Mouse (Mus musculus) liver, adult 2 months (tissue): ENCODE measurements at regions not wholly inside any gene's neighbourhood (a gene's known extent, or its start where the extent isn't known, plus 50 kb on each side); places are given as distances from the start of the nearest gene placed in this dataset.
A peak's percentile ranks its signal among the peaks of the same experiment; 100 is the strongest.

Experiments
- DNase-seq: peaks from one replicate; pipeline ENCODE4 v3.0.0-alpha.2; 2011; ENCODE audit warnings: low read depth, low spot score; ENCODE audit errors: extremely low read depth
- H3K27ac ChIP-seq: fragments of 200-500 bp; replicated peaks from 2 replicates; pipeline ENCODE4 v1.5.1; 2012; ENCODE audit warnings: low read depth, mild to moderate bottlenecking, control low read depth, inconsistent platforms, low read length; ENCODE audit not compliant: insufficient read depth
- H3K27me3 ChIP-seq: fragments of 200-500 bp; 2 replicates; pipeline ENCODE4 v1.6.1; 2012; ENCODE audit warnings: mild to moderate bottlenecking, moderate library complexity, low read length, inconsistent platforms; ENCODE audit not compliant: control insufficient read depth, insufficient read depth
- H3K36me3 ChIP-seq: fragments of 200-500 bp; 2 replicates; pipeline ENCODE4 v1.6.1; 2012; ENCODE audit warnings: low read length, inconsistent platforms; ENCODE audit not compliant: control insufficient read depth, insufficient read depth
- H3K4me1 ChIP-seq: fragments of 200-500 bp; 2 replicates; pipeline ENCODE4 v1.6.1; 2011; ENCODE audit warnings: low read length; ENCODE audit not compliant: control insufficient read depth, insufficient read depth
- H3K4me3 ChIP-seq: fragments of 200-500 bp; 2 replicates; pipeline ENCODE4 v1.5.1; 2011; ENCODE audit warnings: low read depth, mild to moderate bottlenecking, control low read depth, low read length, moderate library complexity; ENCODE audit not compliant: insufficient read depth
- H3K79me2 ChIP-seq: fragments of 200-500 bp; 2 replicates; pipeline ENCODE4 v1.6.1; 2012; ENCODE audit warnings: inconsistent platforms, mild to moderate bottlenecking, low read length, moderate library complexity; ENCODE audit not compliant: control insufficient read depth, insufficient read depth
- H3K9ac ChIP-seq: fragments of 200-500 bp; 2 replicates; pipeline ENCODE4 v1.6.1; 2012; ENCODE audit warnings: low read depth, mild to moderate bottlenecking, control low read depth, inconsistent platforms, low read length
- CTCF ChIP-seq: fragments of 200-500 bp; IDR thresholded peaks from 2 replicates; pipeline ENCODE4 v1.5.1; 2011; ENCODE audit warnings: low read depth, low read length, control low read depth
- POLR2A ChIP-seq: fragments of 200-500 bp; IDR thresholded peaks from 2 replicates; pipeline ENCODE4 v1.6.1; 2011; ENCODE audit warnings: low read length, control low read depth; ENCODE audit not compliant: insufficient read depth; ENCODE audit errors: extremely low read depth
- WGBS: fragments of 180-500 bp; shearing (Covaris S2); methylation state at CpG from one replicate; pipeline ENCODE4 v1.1.7; 2018; 5-methylcytosine and 5-hydroxymethylcytosine counted together

- H3K27ac ChIP-seq, result 0 out of 2 replicates have a peak overlapping the region, but pooled peaks have one; percentile 16
Observed at GRCm38 (mm10) chr14:17427751-17428150, 232.3 kb upstream of the Thrb start.

GRCm38 (mm10) chr14:17429157-17429556, 230.9 kb upstream of the Thrb start:
- Histone ChIP-seq H3K27ac (no peak overlapping the region), H3K9ac (no peak overlapping the region), H3K79me2 (no peaks in the 10 kb centered on the region), H3K4me3 (no peak overlapping the region), H3K4me1 (no peaks in the 10 kb centered on the region; the same call in 1 of the 2 replicates), H3K27me3 (no peaks in the 10 kb centered on the region), H3K36me3 (no peaks in the 10 kb centered on the region)
- no peak for DNase-seq
- no peak for TF ChIP-seq POLR2A
- TF ChIP-seq CTCF, result no peak
- WGBS, result 91% methylated on average over 3 of the region's 3 CpGs

More at GRCm38 (mm10) chr14:17427751-17428150, 232.3 kb upstream of the Thrb start:
- no peak for DNase-seq
- H3K27me3 ChIP-seq, result no peaks in the 10 kb centered on the region
- 79% methylated on average over 1 of the region's 1 CpGs for WGBS
- no peaks in the 10 kb centered on the region for H3K36me3 ChIP-seq
- no peaks in the 10 kb centered on the region for H3K79me2 ChIP-seq
- TF ChIP-seq CTCF, result no peak
- TF ChIP-seq POLR2A, result no peak
- no peak overlapping the region for H3K9ac ChIP-seq
- no peak overlapping the region for H3K4me3 ChIP-seq
- H3K4me1 ChIP-seq, result no peaks in the 10 kb centered on the region; the same call in 1 of the 2 replicates

GRCm38 (mm10) chr14:17433346-17433745, 226.7 kb upstream of the Thrb start:
- Histone ChIP-seq H3K27me3 (no peaks in the 10 kb centered on the region), H3K36me3 (no peaks in the 10 kb centered on the region), H3K27ac (no peak overlapping the region), H3K4me3 (no peak overlapping the region), H3K9ac (no peak overlapping the region), H3K4me1 (no peaks in the 10 kb centered on the region; the same call in 1 of the 2 replicates), H3K79me2 (no peaks in the 10 kb centered on the region)
- TF ChIP-seq CTCF, result no peak
- no peak for TF ChIP-seq POLR2A
- DNase-seq, result no peak
- WGBS, result 78% methylated on average over 1 of the region's 1 CpGs

GRCm38 (mm10) chr14:17457946-17458345, 202.1 kb upstream of the Thrb start:
- Histone ChIP-seq H3K27ac (no peak overlapping the region), H3K4me3 (no peak overlapping the region), H3K4me1 (no peaks in the 10 kb centered on the region), H3K36me3 (no peaks in the 10 kb centered on the region), H3K79me2 (no peaks in the 10 kb centered on the region), H3K9ac (no peak overlapping the region), H3K27me3 (no peaks in the 10 kb centered on the region)
- WGBS, result 83% methylated on average over 2 of the region's 2 CpGs
- TF ChIP-seq CTCF (no peak), POLR2A (no peak)
- no peak for DNase-seq

- DNase-seq, result no peak
- Histone ChIP-seq H3K27me3 (no peaks in the 10 kb centered on the region), H3K79me2 (no peaks in the 10 kb centered on the region), H3K27ac (no peak overlapping the region), H3K4me3 (no peak overlapping the region), H3K36me3 (no peaks in the 10 kb centered on the region), H3K4me1 (no peaks in the 10 kb centered on the region), H3K9ac (no peak overlapping the region)
- WGBS, result 80% methylated on average over 1 of the region's 1 CpGs
- TF ChIP-seq CTCF (no peak), POLR2A (no peak)
Observed at GRCm38 (mm10) chr14:17478963-17479362, 181.1 kb upstream of the Thrb start.

GRCm38 (mm10) chr14:17484866-17485265, 175.2 kb upstream of the Thrb start:
- Histone ChIP-seq H3K9ac (no peak overlapping the region), H3K36me3 (no peaks in the 10 kb centered on the region), H3K4me1 (no peaks in the 10 kb centered on the region), H3K27ac (no peak overlapping the region), H3K27me3 (no peaks in the 10 kb centered on the region), H3K4me3 (no peak overlapping the region), H3K79me2 (no peaks in the 10 kb centered on the region)
- no peak for TF ChIP-seq POLR2A
- TF ChIP-seq CTCF, result no peak
- no peak for DNase-seq
